Mouse (Mus musculus): ENCODE measurements around the gene Tmem151a.

DNA sequence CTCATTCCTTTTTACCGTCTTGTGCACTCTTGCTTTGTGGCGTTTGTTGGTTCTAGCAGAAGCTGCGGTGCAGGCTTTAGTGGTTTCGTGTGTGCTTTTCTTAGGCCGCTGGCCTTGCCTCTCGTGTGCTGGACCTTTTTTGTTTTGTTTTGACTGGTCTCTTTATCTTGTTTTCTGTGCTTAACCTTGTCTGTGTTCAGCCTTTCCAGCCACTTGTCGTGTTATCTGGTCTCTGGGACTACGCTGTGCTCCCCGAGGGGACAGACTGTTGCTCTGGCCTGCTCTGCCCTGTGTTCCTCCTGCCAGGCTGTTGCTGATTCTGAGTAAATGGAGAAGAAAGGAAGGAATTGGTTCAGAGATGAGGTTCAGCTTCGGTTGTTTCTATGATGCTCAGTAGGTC lies 37.2 kb upstream of the Tmem151a start:
- no peak for TF ChIP-seq GABPA (IDR thresholded peaks at IDR 0.05; ENCODE audit: insufficient replicate concordance, low read depth, low read length)
- no peak for TF ChIP-seq CTCF (conservative IDR thresholded peaks at IDR 0.05 in 1 of 2, IDR thresholded peaks at IDR 0.05 in 1 of 2; ENCODE audit: low read depth in 2 of 2, low read length in 2 of 2)
- TF ChIP-seq MAX (IDR thresholded peaks at IDR 0.05; ENCODE audit: low read length): no peak
- no peak for TF ChIP-seq SMC3 (IDR thresholded peaks at IDR 0.05; ENCODE audit: low read depth, low read length)
- TF ChIP-seq KAT2A (IDR thresholded peaks at IDR 0.05; ENCODE audit: insufficient replicate concordance, low read length): no peak
- no peak for TF ChIP-seq EP300 (IDR thresholded peaks at IDR 0.05; ENCODE audit: low read length)
- TF ChIP-seq E2F4 (IDR thresholded peaks at IDR 0.05; ENCODE audit: insufficient replicate concordance, low read depth, low read length): no peak
- no peak for TF ChIP-seq ZMIZ1 (IDR thresholded peaks at IDR 0.05; ENCODE audit: low read depth, low read length)
- TF ChIP-seq CHD2 (IDR thresholded peaks at IDR 0.05; ENCODE audit: low read length): no peak
- TF ChIP-seq MAFK (IDR thresholded peaks at IDR 0.05; ENCODE audit: insufficient replicate concordance, low read length): no peak
- no peak for TF ChIP-seq POLR2A (IDR thresholded peaks at IDR 0.05; ENCODE audit: low read depth, low read length)
- no peak for TF ChIP-seq UBTF (IDR thresholded peaks at IDR 0.05; ENCODE audit: low read depth, low read length)
- no peak for TF ChIP-seq MXI1 (IDR thresholded peaks at IDR 0.05; ENCODE audit: low read depth, low read length)
- no peak for TF ChIP-seq MAZ (IDR thresholded peaks at IDR 0.05; ENCODE audit: low read depth, low read length)
